Mouse (Mus musculus): ENCODE measurements around the gene Heg1. TPM values are rescaled to one million over a fixed set of nuclear protein-coding genes. Genes with fewer than 3 reads are reported as not detected.

Heg1 gene
- polyA plus RNA-seq, 1 experiment from 2014 or later = 17.3 TPM

DNA sequence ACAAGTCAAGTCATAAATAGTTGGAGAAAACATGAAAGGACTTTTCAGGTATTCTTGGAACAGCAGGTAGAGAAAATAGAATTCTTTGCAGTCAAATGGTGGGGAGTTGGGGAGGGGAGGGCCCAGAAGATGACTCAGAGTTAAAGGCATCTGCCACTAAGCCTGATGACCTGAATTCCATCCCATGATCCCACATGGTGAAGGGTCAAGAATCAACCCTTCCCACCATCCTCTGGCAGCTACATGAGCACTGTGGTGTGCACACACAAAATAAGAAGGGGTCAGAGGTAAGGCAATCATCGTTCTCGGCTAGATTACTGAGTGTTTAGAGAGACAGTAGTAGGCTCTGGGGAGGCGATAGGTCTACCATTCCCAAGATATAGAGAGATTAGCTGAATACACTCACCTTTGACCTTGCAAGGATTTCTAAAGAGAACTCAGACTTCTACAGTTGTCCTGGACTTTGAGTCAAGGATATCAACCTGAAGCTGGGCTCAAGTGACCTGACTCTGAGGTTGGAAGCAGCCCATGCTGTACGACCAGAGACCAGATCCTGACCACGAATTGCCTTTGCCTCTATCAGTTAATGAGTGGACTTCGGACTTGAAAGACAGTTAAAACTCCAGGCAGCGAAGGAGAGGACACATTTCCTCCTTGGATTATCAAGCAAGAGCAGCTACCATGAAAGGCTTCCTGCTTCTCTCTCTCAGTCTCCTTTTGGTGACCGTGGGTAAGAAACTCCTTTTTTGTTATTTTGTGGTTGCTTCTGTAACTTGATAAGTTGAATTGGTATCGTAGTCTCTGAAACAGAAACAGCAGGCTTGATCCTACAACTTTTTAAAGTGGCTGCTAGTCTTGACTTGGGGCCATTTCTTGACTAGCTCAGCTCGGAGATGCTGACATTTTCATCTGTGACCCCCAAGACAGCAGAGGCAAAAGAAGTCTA lies 109.9 kb downstream of the Heg1 start, which contains the start of gene Muc13:
Gene Muc13 (plus strand): TSS at position 192 of the 946 bp plus-strand sequence.
- Histone ChIP-seq H3K36me3 (ENCODE audit: insufficient read depth, low read length) (no peaks in the 10 kb centered on the region), H3K27ac (ENCODE audit: low read length) (no peak within 1 kb of the TSS), H3K4me1 (ENCODE audit: insufficient read depth, low read length) (no peaks in the 10 kb centered on the region), H3K4me2 (replicated peaks; ENCODE audit: low read depth, low read length) (no peak within 1 kb of the TSS), H3K4me3 (ENCODE audit: low read length) (no peak within 1 kb of the TSS), H3K9me3 (ENCODE audit: low read length) (no peaks in the 10 kb centered on the region), H3K9ac (replicated peaks; ENCODE audit: low read length) (no peak within 1 kb of the TSS), H3K27me3 (ENCODE audit: insufficient read depth, low read length) (no peaks in the 10 kb centered on the region)
- WGBS = 78% methylated on average over 10 of the region's 10 CpGs
- ATAC-seq (ENCODE audit: low FRiP score, low TSS enrichment) = no peak

GRCm38 (mm10) chr16:33795106-33795505 lies 110.9 kb downstream of the Heg1 start:
- Histone ChIP-seq H3K4me1 (ENCODE audit: insufficient read depth, low read length) (no peaks in the 10 kb centered on the region), H3K27me3 (ENCODE audit: insufficient read depth, low read length) (no peaks in the 10 kb centered on the region), H3K9ac (replicated peaks; ENCODE audit: low read length) (no peak overlapping the region), H3K4me2 (replicated peaks; ENCODE audit: low read depth, low read length) (no peak overlapping the region), H3K36me3 (ENCODE audit: insufficient read depth, low read length) (no peaks in the 10 kb centered on the region), H3K9me3 (ENCODE audit: low read length) (no peaks in the 10 kb centered on the region), H3K4me3 (ENCODE audit: low read length) (no peak overlapping the region), H3K27ac (ENCODE audit: low read length) (no peak overlapping the region)
- no peak for ATAC-seq (ENCODE audit: low FRiP score, low TSS enrichment)
- 73% methylated on average over 4 of the region's 4 CpGs for WGBS

DNA sequence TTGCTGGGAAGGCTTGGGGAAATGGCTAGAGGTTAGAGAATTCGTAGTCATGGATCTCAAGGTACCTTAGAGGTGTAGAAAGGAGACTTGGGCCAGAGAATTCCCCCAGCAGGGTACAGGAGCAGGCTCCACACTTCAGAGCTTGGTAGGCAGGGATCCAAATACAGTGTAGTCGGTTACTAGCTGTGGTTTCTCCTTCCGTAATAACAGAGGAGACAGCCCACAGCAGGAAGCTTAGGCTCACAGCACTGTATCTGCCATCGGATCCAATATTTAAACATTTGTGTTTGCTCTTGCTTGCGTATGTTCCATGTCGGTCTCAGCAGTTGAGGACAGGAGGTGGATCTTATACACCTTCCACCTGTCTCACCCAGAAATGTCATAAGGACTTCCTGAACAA lies 111.7 kb downstream of the Heg1 start:
- 82% methylated on average over 6 of the region's 6 CpGs for WGBS
- Histone ChIP-seq H3K27ac (ENCODE audit: low read length) (no peak overlapping the region), H3K27me3 (ENCODE audit: insufficient read depth, low read length) (no peaks in the 10 kb centered on the region), H3K4me1 (ENCODE audit: insufficient read depth, low read length) (no peaks in the 10 kb centered on the region), H3K4me3 (ENCODE audit: low read length) (no peak overlapping the region), H3K9me3 (ENCODE audit: low read length) (no peaks in the 10 kb centered on the region), H3K36me3 (ENCODE audit: insufficient read depth, low read length) (no peaks in the 10 kb centered on the region), H3K9ac (replicated peaks; ENCODE audit: low read length) (no peak overlapping the region), H3K4me2 (replicated peaks; ENCODE audit: low read depth, low read length) (no peak overlapping the region)
- ATAC-seq (ENCODE audit: low FRiP score, low TSS enrichment) = no peak

- H3K4me3 ChIP-seq (ENCODE audit: low read length) = no peak overlapping the region
- no peaks in the 10 kb centered on the region for H3K4me1 ChIP-seq (ENCODE audit: insufficient read depth, low read length)
- no peak for ATAC-seq (ENCODE audit: low FRiP score, low TSS enrichment)
- WGBS = 89% methylated on average over 3 of the region's 3 CpGs
- no peak overlapping the region for H3K4me2 ChIP-seq (replicated peaks; ENCODE audit: low read depth, low read length)
- no peaks in the 10 kb centered on the region for H3K27me3 ChIP-seq (ENCODE audit: insufficient read depth, low read length)
- H3K9me3 ChIP-seq (ENCODE audit: low read length) = no peaks in the 10 kb centered on the region
- no peak overlapping the region for H3K9ac ChIP-seq (replicated peaks; ENCODE audit: low read length)
- H3K27ac ChIP-seq (ENCODE audit: low read length) = no peak overlapping the region
- no peaks in the 10 kb centered on the region for H3K36me3 ChIP-seq (ENCODE audit: insufficient read depth, low read length)
Observed at GRCm38 (mm10) chr16:33796756-33797155, 112.6 kb downstream of the Heg1 start.

DNA sequence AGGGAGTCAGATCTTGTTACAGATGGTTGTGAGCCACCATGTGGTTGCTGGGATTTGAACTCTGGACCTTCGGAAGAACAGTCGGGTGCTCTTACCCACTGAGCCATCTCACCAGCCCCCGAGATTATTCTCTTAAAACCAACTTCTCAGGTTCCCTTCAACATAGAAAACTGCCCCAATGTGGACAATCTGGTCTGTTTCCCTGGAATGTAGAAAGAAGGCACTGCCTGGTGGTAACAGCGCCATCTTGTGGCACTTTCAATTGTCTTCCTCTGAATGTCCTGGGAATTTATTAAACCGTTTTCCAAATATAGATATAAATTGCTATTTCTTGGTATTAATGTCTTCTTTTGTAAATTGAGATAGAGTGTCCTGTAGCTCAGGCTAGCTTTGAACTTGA lies 113.7 kb downstream of the Heg1 start:
- 37% methylated on average over 5 of the region's 5 CpGs for WGBS
- no peaks in the 10 kb centered on the region for H3K27me3 ChIP-seq (ENCODE audit: insufficient read depth, low read length)
- H3K9me3 ChIP-seq (ENCODE audit: low read length) = no peaks in the 10 kb centered on the region
- H3K4me1 ChIP-seq (ENCODE audit: insufficient read depth, low read length) = no peaks in the 10 kb centered on the region
- no peak overlapping the region for H3K27ac ChIP-seq (ENCODE audit: low read length)
- ATAC-seq (ENCODE audit: low FRiP score, low TSS enrichment) = no peak
- no peaks in the 10 kb centered on the region for H3K36me3 ChIP-seq (ENCODE audit: insufficient read depth, low read length)
- no peak overlapping the region for H3K4me3 ChIP-seq (ENCODE audit: low read length)
- H3K4me2 ChIP-seq (replicated peaks; ENCODE audit: low read depth, low read length) = no peak overlapping the region
- no peak overlapping the region for H3K9ac ChIP-seq (replicated peaks; ENCODE audit: low read length)

DNA sequence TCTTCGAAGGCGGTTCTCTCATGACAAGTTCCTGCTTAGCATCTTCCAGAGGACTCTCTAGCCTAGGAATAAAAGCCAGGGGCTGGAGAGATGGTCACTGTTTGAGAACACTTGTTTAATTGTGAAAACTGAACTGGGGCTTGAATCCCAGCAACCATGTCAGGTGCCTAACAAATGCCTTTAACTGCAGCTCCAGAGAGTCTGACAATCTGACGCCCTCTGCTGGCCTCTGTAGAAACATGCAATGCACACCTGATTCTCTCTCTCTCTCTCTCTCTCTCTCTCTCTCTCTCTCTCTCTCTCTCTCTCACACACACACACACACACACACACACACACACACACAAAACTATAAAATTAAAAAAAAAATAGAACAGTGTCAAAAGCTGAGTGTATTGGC lies 125.8 kb downstream of the Heg1 start:
- no peaks in the 10 kb centered on the region for H3K4me1 ChIP-seq (ENCODE audit: insufficient read depth, low read length)
- H3K27ac ChIP-seq (ENCODE audit: low read length) = no peak overlapping the region
- no peak for ATAC-seq (ENCODE audit: low FRiP score, low TSS enrichment)
- H3K9me3 ChIP-seq (ENCODE audit: low read length) = peaks cover 11% of the 10 kb centered on the region
- no peak overlapping the region for H3K9ac ChIP-seq (replicated peaks; ENCODE audit: low read length)
- no peak overlapping the region for H3K4me3 ChIP-seq (ENCODE audit: low read length)
- H3K27me3 ChIP-seq (ENCODE audit: insufficient read depth, low read length) = no peaks in the 10 kb centered on the region
- no peaks in the 10 kb centered on the region for H3K36me3 ChIP-seq (ENCODE audit: insufficient read depth, low read length)
- 72% methylated on average over 3 of the region's 3 CpGs for WGBS
- no peak overlapping the region for H3K4me2 ChIP-seq (replicated peaks; ENCODE audit: low read depth, low read length)

- no peaks in the 10 kb centered on the region for H3K36me3 ChIP-seq (ENCODE audit: insufficient read depth, low read length)
Observed at GRCm38 (mm10) chr16:33818413-33819165, 134.4 kb downstream of the Heg1 start.

DNA sequence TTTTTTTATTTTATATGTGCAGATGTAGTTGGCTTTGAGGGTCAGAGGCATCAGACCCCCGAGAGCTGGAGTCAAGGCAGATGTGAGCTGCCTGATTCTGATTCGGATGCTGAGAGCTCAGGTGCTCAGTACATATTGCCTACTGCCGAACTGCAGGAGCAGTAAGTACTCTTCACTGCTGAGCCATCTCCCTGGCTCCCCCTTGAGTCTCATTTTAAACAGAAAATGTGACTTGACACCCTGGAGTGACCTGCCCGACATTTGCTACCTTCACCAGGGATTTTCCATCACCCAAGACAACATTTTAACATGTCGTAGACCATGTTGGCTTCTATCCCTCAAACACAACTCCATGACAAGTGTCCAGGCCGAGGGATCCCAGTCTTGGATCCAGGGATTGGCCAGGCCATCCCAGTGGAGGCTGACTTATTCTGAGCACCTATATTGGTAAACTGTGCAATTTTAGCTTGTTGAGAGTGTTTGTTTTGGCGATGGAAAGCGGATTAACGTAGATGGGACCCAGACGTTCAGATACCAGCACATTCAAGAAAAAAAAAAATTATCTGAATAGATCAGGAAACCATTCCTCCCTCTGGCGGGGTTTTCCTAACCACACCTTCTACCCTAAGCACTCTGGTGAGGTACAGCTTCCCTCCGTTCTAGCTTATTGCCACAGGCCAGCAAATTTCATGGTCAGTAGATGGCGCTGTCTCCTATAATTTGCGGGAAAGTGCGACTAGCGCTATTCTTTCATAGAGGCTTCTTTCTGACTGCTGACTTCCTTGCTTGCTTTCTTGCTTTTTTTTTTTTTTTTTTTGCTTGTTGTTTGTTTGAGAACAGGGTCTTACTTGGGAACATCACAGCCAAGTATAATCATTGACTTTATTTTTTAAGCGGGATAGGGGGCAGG lies 136.4 kb downstream of the Heg1 start:
- 0 out of 2 replicates have a peak, but pooled peaks cover 2% of the 10 kb centered on the region for H3K27me3 ChIP-seq (ENCODE audit: insufficient read depth, low read length)
- H3K9me3 ChIP-seq (ENCODE audit: low read length) = 0 out of 2 replicates have a peak, but pooled peaks cover 3% of the 10 kb centered on the region
- no peaks in the 10 kb centered on the region for H3K4me1 ChIP-seq (ENCODE audit: insufficient read depth, low read length)
- no peak overlapping the region for H3K9ac ChIP-seq (replicated peaks; ENCODE audit: low read length)
- ATAC-seq (ENCODE audit: low FRiP score, low TSS enrichment) = no peak
- no peak overlapping the region for H3K4me2 ChIP-seq (replicated peaks; ENCODE audit: low read depth, low read length)
- no peak overlapping the region for H3K4me3 ChIP-seq (ENCODE audit: low read length)
- H3K27ac ChIP-seq (ENCODE audit: low read length) = no peak overlapping the region
- 19% methylated on average over 17 of the region's 17 CpGs for WGBS
- H3K36me3 ChIP-seq (ENCODE audit: insufficient read depth, low read length) = no peaks in the 10 kb centered on the region

More at GRCm38 (mm10) chr16:33818413-33819165, 134.4 kb downstream of the Heg1 start:
- H3K4me2 ChIP-seq (replicated peaks; ENCODE audit: low read depth, low read length) = no peak overlapping the region
- H3K9ac ChIP-seq (replicated peaks; ENCODE audit: low read length) = no peak overlapping the region
- 78% methylated on average over 7 of the region's 7 CpGs for WGBS
- 0 out of 2 replicates have a peak, but pooled peaks cover 2% of the 10 kb centered on the region for H3K27me3 ChIP-seq (ENCODE audit: insufficient read depth, low read length)
- 0 out of 2 replicates have a peak, but pooled peaks cover 3% of the 10 kb centered on the region for H3K9me3 ChIP-seq (ENCODE audit: low read length)
- no peak overlapping the region for H3K4me3 ChIP-seq (ENCODE audit: low read length)
- ATAC-seq (ENCODE audit: low FRiP score, low TSS enrichment) = no peak
- H3K4me1 ChIP-seq (ENCODE audit: insufficient read depth, low read length) = no peaks in the 10 kb centered on the region
- H3K27ac ChIP-seq (ENCODE audit: low read length) = no peak overlapping the region
